Mouse (Mus musculus): ENCODE results near the gene Il18r1. TPM values are rescaled to one million over a fixed set of nuclear protein-coding genes. Genes with fewer than 3 reads are reported as not detected.

Gene Il18r1
- polyA plus RNA-seq (2017; shearing (Covaris generic)): 21.9 TPM

DNA sequence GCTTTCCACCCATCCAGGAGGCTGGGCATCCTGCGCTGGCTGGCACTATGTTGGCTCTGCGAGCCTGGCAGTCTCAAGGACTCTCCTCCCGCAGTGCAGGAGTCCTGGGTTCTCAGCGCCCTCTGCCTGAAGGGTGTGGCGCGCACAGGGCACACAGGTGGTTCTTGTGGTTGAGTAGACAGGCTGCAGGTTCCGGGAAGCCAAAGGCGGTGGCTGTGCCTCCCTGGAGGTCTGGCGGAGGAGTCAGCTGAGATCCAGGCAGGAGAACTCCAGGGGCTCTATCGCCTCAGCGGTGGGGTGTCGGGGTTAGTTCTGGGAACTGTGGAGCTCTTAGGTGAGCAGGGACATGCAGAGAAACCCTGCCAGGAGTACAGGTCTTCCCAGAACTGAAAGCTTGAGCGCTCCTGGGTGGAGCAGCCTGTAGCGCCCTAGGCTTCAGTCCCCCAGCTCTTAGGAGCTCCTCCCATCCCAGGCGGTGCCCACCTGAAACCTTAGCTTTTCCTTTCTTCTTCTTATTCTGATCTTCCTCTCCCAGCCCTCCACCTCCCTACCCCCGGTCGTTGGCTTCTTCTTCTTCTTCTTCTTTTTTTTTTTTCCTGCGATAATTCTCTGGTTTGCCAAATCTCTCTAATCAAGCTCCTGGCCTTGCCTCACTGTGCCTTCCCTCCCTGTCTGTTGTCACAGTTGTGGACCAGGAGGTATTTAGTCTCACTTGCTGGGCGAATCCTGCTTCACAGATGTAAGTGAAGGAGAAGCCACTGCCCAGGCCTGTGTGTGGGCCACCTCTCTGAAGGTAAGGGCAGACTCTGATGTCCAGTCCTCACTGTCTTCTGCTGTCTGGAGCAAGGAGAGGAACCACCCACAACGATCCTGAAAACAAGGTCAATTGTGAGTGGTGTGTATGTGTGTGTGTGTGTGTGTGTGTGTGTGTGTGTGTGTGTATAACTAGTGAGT, at the start of gene Il18r1:
TSS of gene Il18r1 (plus strand) at position 76 of the 954 bp plus-strand sequence.

GRCm38 (mm10) chr1:40428910-40429675, 36.3 kb upstream of the Il18r1 start, which contains the start of gene Il1rl1:
Gene Il1rl1 (plus strand): TSS chr1:40429570.

GRCm38 (mm10) chr1:40514851-40515585, 49.7 kb downstream of the Il18r1 start, which contains the start of gene Il18rap:
Gene Il18rap (plus strand): TSS chr1:40515362.

Other genes with a start within 250 kb of the Il18r1 start
- 0.29 TPM for gene Il1r1, start 240.5 kb upstream of the Il18r1 start, polyA plus RNA-seq (2017; shearing (Covaris generic))
- 3.0 TPM for gene Il1rl2, start 140.9 kb upstream of the Il18r1 start, polyA plus RNA-seq (2017; shearing (Covaris generic))
- gene Il1rl1, start 36.0 kb upstream of the Il18r1 start, polyA plus RNA-seq (2017; shearing (Covaris generic)): 13.1 TPM
- 3.6 TPM for gene Il18rap, start 49.8 kb downstream of the Il18r1 start, polyA plus RNA-seq (2017; shearing (Covaris generic))
- gene Slc9a4, start 114.5 kb downstream of the Il18r1 start, polyA plus RNA-seq (2017; shearing (Covaris generic)): not detected
- gene Slc9a2, start 215.0 kb downstream of the Il18r1 start, polyA plus RNA-seq (2017; shearing (Covaris generic)): not detected